Mouse (Mus musculus) c-Kit-negative CD71-positive TER-119-positive erythroid progenitor cells, embryonic 14.5 days (primary cell): ENCODE measurements around the gene Cntln.

ENCODE experiments used
- DNase-seq: peaks from one replicate; pipeline ENCODE4 v3.0.0-alpha.2; 2013; ENCODE audit warnings: low read depth, low spot score

The Cntln gene

GRCm38 (mm10) chr4:85049933-85050553 lies 165.9 kb downstream of the Cntln start:
- DNase-seq: no peak

DNA sequence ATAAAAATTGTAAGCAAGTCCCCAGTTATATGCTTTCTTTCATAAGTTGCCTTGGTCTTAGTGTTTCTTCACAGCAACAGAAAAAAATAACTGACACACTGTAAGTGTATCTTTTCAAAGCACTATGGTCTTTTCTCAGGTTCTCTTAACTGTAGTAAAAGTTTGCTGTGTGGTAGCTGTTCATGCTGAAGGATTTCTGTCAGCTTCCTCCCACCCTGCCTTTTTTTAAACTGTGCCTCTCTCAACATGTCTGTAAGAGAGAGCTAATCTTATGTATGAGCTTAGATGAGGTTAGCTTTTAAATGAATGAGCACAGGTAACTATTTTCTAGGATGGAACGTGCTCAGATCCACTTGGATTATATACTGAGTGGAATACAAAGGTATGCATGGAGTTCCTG lies 170.5 kb downstream of the Cntln start:
- DNase-seq: no peak

GRCm38 (mm10) chr4:85059598-85059997 lies 175.5 kb downstream of the Cntln start:
- no peak for DNase-seq

DNA sequence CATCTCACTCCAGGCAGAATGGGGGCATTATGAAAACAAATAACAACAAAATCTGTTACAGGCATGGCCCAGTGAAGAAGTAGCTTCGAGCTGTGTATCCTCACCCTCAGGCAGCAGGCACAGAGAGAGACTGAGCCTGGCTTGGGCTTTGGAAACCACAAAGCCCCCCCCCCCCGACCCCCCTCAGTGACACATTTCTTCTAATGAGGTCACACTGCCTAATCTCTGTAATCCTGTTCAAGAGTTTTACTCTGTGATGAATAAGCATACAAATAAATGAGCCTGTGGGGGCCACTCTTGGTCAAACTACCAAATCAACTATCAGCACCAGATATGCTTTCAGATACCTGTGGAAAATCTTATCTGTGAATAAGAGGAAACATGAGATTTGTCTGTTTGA lies 177.6 kb downstream of the Cntln start:
- no peak for DNase-seq

- no peak for DNase-seq
Observed at GRCm38 (mm10) chr4:85096033-85096432, 211.9 kb downstream of the Cntln start.

- no peak for DNase-seq
Observed at GRCm38 (mm10) chr4:85096682-85097081, 212.6 kb downstream of the Cntln start.

- no peak for DNase-seq
Observed at GRCm38 (mm10) chr4:85102168-85102567, 218.1 kb downstream of the Cntln start.

DNA sequence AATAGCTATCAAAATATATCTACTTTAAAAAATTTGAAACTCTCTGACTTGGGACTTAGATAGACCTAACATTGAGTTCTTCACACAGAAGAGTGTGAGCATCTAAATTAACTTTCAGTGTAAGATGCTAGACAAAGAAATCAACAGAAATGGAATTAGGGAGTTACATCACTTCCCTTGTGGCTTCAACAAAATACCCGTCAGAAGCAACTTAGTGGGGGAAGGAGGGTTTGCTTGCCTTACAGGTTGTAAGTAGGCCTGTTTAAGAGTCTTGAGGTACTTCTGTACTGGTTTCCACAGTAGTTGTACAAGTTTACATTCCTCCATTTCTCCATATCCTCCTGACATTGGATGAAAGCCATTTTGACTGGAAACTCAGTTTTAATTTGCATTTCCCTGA lies 222.3 kb downstream of the Cntln start:
- no peak for DNase-seq

GRCm38 (mm10) chr4:85106961-85107360 lies 222.9 kb downstream of the Cntln start:
- no peak for DNase-seq

DNA sequence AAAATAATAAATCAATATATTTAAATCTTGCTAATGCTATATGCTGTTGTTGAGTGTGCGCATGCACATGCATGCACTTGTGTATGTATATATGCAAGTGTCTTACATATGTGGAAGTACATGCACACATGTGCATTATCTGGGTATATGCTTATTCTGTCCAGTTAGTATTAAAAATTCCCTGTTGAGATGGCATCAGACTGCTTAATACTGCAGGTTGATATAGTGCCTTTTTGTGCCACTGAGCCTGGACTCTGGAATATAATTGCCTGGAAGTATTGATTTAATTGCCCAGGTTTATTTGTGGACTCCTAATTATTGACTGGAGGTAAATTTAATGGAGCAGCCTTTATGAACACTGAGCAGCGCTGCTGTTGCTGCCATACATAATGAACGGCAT lies 236.2 kb downstream of the Cntln start:
- DNase-seq: no peak

GRCm38 (mm10) chr4:85149726-85150125 lies 265.6 kb downstream of the Cntln start:
- no peak for DNase-seq

DNA sequence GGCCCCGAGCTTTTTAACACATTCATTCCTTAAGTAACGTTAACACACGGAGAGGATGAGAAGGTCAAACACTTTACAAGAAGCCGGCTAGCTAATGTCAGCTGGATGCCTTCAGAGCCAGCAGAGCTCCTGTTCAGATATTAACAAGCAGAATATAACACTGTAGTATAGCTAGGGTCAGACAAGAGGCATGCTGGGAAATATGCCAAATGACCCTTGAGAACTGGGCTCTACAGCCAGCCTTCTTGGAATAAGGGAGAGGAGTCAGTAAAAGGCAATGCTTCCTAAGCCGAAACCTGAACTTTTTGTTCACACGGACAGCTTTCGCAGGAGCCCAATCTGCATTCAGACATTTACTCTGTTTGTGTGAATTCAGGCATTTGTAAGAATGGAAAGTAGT lies 267.8 kb downstream of the Cntln start:
- DNase-seq: no peak

DNA sequence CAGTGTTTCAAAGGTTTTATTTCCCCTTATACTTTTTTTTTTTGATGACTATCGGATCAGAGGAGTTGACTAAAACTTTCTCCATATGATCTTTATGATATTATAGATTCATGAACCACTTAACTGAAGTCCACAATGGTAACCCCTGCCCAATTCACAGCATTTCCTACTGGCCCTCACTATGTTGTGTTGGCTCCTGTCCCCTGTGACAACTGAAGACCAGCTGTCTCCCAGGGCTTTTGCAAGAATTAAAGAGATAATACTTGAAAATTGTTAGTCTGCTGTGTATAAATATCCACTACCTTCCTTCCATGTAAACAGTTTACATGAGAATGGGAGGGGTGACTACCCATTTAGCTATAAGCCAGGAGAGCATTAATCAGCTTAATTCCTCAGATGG lies 270.3 kb downstream of the Cntln start:
- no peak for DNase-seq

DNA sequence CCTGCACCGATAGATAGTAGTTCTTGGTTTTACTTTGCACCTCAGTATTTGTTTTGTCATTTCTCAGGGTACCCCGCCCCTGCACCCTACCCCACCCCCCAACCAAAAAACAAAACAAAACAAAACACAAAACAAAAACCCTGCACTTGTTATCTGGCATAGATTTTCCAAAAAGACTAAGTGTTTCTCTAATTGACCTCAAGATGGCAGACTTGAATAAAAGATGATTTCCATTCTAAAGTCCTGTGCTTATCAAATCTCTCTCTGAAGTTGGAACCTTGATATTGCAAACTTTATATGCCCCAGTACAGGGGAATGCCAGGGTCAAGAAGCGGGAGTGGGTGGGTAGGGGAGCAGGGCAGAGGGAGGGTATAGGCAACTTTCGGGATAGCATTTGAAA lies 277.0 kb downstream of the Cntln start:
- no peak for DNase-seq

GRCm38 (mm10) chr4:85162468-85163312 lies 278.6 kb downstream of the Cntln start:
- no peak for DNase-seq

- no peak for DNase-seq
Observed at GRCm38 (mm10) chr4:85163313-85163615, 279.2 kb downstream of the Cntln start.

DNA sequence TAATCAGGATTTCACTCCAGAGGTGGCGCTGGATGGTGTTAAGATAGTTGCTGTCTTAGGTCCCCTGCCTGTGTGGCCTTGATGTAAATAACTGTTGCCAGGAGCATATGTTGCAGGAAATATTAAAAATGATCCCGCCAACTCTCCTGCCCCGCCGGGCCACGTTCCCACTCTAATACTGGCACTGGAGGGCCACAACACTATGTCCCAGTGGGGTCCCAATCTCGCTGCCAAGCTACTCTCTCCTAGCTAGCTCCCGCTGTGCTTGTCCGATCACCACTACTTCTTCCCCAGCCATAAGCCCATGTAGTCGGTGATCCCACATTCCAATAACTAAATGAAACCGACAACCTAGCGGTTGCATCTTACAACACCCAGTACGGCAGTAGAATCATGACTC lies 283.9 kb downstream of the Cntln start:
- no peak for DNase-seq

- no peak for DNase-seq
Observed at GRCm38 (mm10) chr4:85175466-85175865, 291.4 kb downstream of the Cntln start.

DNA sequence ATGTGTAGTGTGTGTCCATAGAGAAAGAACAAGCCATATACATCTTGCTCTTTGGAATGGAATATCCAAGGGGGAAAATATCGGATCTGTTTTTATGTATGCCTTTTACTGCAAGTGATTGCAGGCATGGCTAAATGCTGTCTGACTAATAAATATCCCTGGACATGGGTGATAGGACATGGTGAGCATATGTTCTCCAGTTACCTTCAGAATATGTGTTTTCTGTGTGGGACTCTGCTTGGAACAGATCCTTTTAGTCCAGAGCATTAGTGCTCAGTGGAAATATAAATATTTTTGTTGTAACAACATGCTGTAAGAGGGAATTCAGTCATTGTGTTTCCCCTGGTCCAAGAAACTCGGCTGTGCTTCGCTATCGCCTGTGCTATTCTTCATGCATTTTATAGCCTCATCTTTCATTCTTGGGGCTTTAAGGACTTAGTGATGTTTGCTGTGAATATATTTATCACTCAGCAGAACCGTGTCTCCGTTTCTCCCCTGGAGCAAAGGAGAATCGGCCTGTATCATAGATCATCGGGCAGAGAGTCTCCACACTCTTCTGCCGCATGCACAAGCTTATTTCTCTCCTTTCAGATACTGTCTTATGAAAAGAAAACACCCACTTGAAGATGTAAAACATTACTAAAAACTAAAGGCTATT lies 294.4 kb downstream of the Cntln start:
- DNase-seq: no peak
